Mouse (Mus musculus) ES-Bruce4 (cell line): Measurements from ENCODE around the gene Rad18. TPM values are rescaled to one million over a fixed set of nuclear protein-coding genes. Genes with fewer than 3 reads are reported as not detected.
"Not testable (repeated sequence)": the region's sequence is repeated elsewhere in the genome, so short reads cannot be mapped to it uniquely, and the experiment has no call there.

ENCODE experiments used
- H3K27ac ChIP-seq: 2 replicates; pipeline ENCODE4 v1.5.1; 2012; ENCODE audit warnings: low read length, inconsistent platforms; ENCODE audit not compliant: insufficient read depth
- H3K27me3 ChIP-seq: 2 replicates; pipeline ENCODE4 v1.6.1; 2012; ENCODE audit warnings: mild to moderate bottlenecking, low read length, inconsistent platforms; ENCODE audit not compliant: control insufficient read depth, poor library complexity, insufficient read depth, severe bottlenecking
- H3K36me3 ChIP-seq: 2 replicates; pipeline ENCODE4 v1.6.1; 2012; ENCODE audit warnings: inconsistent platforms, mild to moderate bottlenecking, low read length, moderate library complexity; ENCODE audit not compliant: control insufficient read depth, poor library complexity, insufficient read depth, severe bottlenecking
- H3K4me1 ChIP-seq: one replicate; pipeline ENCODE4 v1.8.1; 2011; ENCODE audit warnings: low read length; ENCODE audit not compliant: control insufficient read depth, insufficient read depth
- H3K4me3 ChIP-seq: 2 replicates; pipeline ENCODE4 v1.5.1; 2011; ENCODE audit warnings: low read depth, mild to moderate bottlenecking, low read length
- H3K9ac ChIP-seq: 2 replicates; pipeline ENCODE4 v1.6.1; 2012; ENCODE audit warnings: low read depth, mild to moderate bottlenecking, inconsistent platforms; ENCODE audit not compliant: poor library complexity, severe bottlenecking
- H3K9me3 ChIP-seq: replicated peaks from 2 replicates; pipeline ENCODE4 v1.6.1; 2012; ENCODE audit warnings: mild to moderate bottlenecking, low read length, inconsistent platforms; ENCODE audit not compliant: control insufficient read depth, poor library complexity, insufficient read depth, severe bottlenecking
- CTCF ChIP-seq: IDR thresholded peaks from one replicate; pipeline ENCODE4 v1.8.1; 2011; ENCODE audit warnings: low read depth, low read length
- EP300 ChIP-seq: IDR thresholded peaks from 2 replicates; pipeline ENCODE4 v1.6.1; 2011; ENCODE audit warnings: low read depth, low read length; ENCODE audit not compliant: insufficient read depth
- POLR2A ChIP-seq: IDR thresholded peaks from one replicate; pipeline ENCODE4 v1.8.1; 2011; ENCODE audit warnings: low read length; ENCODE audit not compliant: insufficient read depth
- polyA plus RNA-seq: library from polyadenylated mRNA; stranded (reverse); fragments of >200 nt; gene quantifications from 2 replicates; pipeline ENCODE4 v1.2.4, GENCODE M21; 2011; ENCODE audit warnings: low read depth; ENCODE audit not compliant: missing spikeins, insufficient read depth, insufficient read length

The Rad18 gene
- polyA plus RNA-seq, 1 experiment, result 58.3 TPM

- no peaks in the 10 kb centered on the region for H3K27me3 ChIP-seq
These were observed 24.1 kb upstream of the Rad18 start for GRCm38 (mm10) chr6:112720409-112721080.

GRCm38 (mm10) chr6:112719983-112720382 lies 23.5 kb upstream of the Rad18 start:
- H3K36me3 ChIP-seq, result no peaks in the 10 kb centered on the region
- no peak overlapping the region for H3K4me3 ChIP-seq
- TF ChIP-seq EP300 (no peak), POLR2A (no peak), CTCF (no peak)
- no peak overlapping the region for H3K9ac ChIP-seq
- H3K27ac ChIP-seq, result no peak overlapping the region
- peaks cover 1% of the 10 kb centered on the region for H3K4me1 ChIP-seq
- no peaks in the 10 kb centered on the region for H3K27me3 ChIP-seq
- no peaks in the 10 kb centered on the region for H3K9me3 ChIP-seq

More at GRCm38 (mm10) chr6:112720409-112721080, 24.1 kb upstream of the Rad18 start:
- Histone ChIP-seq H3K9ac (no peak overlapping the region), H3K36me3 (no peaks in the 10 kb centered on the region), H3K4me3 (no peak overlapping the region), H3K9me3 (no peaks in the 10 kb centered on the region), H3K27ac (no peak overlapping the region), H3K4me1 (peaks cover 1% of the 10 kb centered on the region)
- TF ChIP-seq EP300 (no peak), POLR2A (no peak), CTCF (no peak)

GRCm38 (mm10) chr6:112717168-112717567 lies 20.7 kb upstream of the Rad18 start:
- peaks cover 12% of the 10 kb centered on the region for H3K9me3 ChIP-seq
- TF ChIP-seq CTCF (peak; percentile 62), EP300 (no peak), POLR2A (no peak)
- no peak overlapping the region for H3K4me3 ChIP-seq
- H3K4me1 ChIP-seq, result peaks cover 1% of the 10 kb centered on the region
- H3K27ac ChIP-seq, result no peak overlapping the region
- no peaks in the 10 kb centered on the region for H3K27me3 ChIP-seq
- H3K36me3 ChIP-seq, result no peaks in the 10 kb centered on the region
- H3K9ac ChIP-seq, result no peak overlapping the region

- Histone ChIP-seq H3K27ac (no peak overlapping the region), H3K4me1 (peaks cover 1% of the 10 kb centered on the region), H3K36me3 (no peaks in the 10 kb centered on the region), H3K9ac (no peak overlapping the region), H3K4me3 (no peak overlapping the region), H3K27me3 (no peaks in the 10 kb centered on the region), H3K9me3 (peaks cover 16% of the 10 kb centered on the region)
- TF ChIP-seq CTCF (no peak), EP300 (no peak), POLR2A (no peak)
These were observed 17.5 kb upstream of the Rad18 start for GRCm38 (mm10) chr6:112713951-112714350.

- H3K4me3 ChIP-seq, H3K27ac ChIP-seq, H3K27me3 ChIP-seq, H3K4me1 ChIP-seq, H3K36me3 ChIP-seq, H3K9ac ChIP-seq, H3K9me3 ChIP-seq: not testable (repeated sequence)
These were observed 5.8 kb upstream of the Rad18 start for GRCm38 (mm10) chr6:112702296-112702695.

GRCm38 (mm10) chr6:112700392-112700791 lies 3.9 kb upstream of the Rad18 start:
- no peak overlapping the region for H3K4me3 ChIP-seq
- H3K4me1 ChIP-seq, result no peaks in the 10 kb centered on the region
- H3K9me3 ChIP-seq, result peaks cover 9% of the 10 kb centered on the region; the same call in 1 of the 2 replicates
- no peaks in the 10 kb centered on the region for H3K36me3 ChIP-seq
- H3K9ac ChIP-seq, result no peak overlapping the region
- H3K27me3 ChIP-seq, result no peaks in the 10 kb centered on the region
- no peak overlapping the region for H3K27ac ChIP-seq
- TF ChIP-seq CTCF (no peak), POLR2A (no peak), EP300 (no peak)
